In the genomic region with DNA sequence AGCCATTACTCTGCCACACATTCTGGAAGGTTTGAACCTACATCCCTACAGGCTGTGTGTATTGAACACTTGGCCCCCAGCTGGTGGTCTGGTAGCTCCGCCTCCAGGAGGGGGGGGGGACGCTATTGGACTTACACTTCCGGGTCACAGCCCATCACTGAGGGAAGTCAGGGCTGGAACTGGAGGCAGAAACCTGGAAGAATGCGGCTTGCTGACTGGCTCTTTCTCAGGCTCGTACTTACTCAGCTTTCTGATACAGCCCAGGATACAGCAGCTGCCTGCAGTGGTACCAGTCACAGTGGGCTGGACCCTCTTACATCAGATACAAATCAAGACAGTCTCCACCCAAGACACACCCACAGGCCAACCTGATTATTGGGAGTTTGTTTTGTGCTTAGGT, we compare ENCODE assay signal across 41 mouse cellular contexts. TPM values are rescaled to one million over a fixed set of nuclear protein-coding genes. Genes with fewer than 3 reads are reported as not detected.
A peak's percentile ranks its signal among the peaks of the same experiment; 100 is the strongest.
DNase-seq lines count a peak whose midpoint lies in the region; ATAC-seq and TF ChIP-seq lines count a peak whose summit lies in the region.
"Had no signal": no experiment of that assay in that cellular context is flagged by ENCODE, and none has a peak within 500 bp of the region (broad histone marks: within the 10 kb centered on the region; RNA-seq: fewer than 3 reads in every experiment).

No protein-coding gene starts in this region.

- peaks cover 11% of the 10 kb centered on the region for H3K4me1 ChIP-seq in heart, embryonic 10.5 days
- H3K4me1 ChIP-seq in E14TG2a.4 (replicated peaks; ENCODE audit: low read depth, low read length) = peaks cover 31% of the 10 kb centered on the region
- H3K4me1 ChIP-seq in ES-E14 (ENCODE audit: control insufficient read depth in 2 of 2, insufficient read depth in 2 of 2, low read length in 2 of 2, poor library complexity in 1 of 2) = peaks cover 2% of the 10 kb centered on the region in 2 experiments; a peak in 2 of 4 replicates
- H3K4me1 ChIP-seq: hindbrain, embryonic 12.5 days had no signal

- TF ChIP-seq CTCF in E14TG2a.4 (conservative IDR thresholded peaks at IDR 0.05; ENCODE audit: low read length) = no peak

- no peaks in the 10 kb centered on the region for H3K9me3 ChIP-seq in heart, embryonic 10.5 days
- H3K9me3 ChIP-seq in E14TG2a.4 (ENCODE audit: low read length) (peaks cover 9% of the 10 kb centered on the region), ES-E14 (ENCODE audit: control insufficient read depth, insufficient read depth, low read depth, low read length) (no peaks in the 10 kb centered on the region)
- H3K9me3 ChIP-seq: hindbrain, embryonic 12.5 days had no signal

- intact Hi-C loops in heart, postnatal 14 days (cut with DNase I) = no loop called here
- intact Hi-C loops in left cerebral cortex, postnatal 25 days (cut with DNase I) = no loop called here

- no peak for DNase-seq in heart, embryonic 10.5 days (ENCODE audit: low spot score)
- no peak for DNase-seq in heart, postnatal 14 days
- peak; percentile 83 for DNase-seq in ES-E14 (ENCODE audit: low read depth, low spot score)
- no peak for DNase-seq in left cerebral cortex, adult 8-10 months (ENCODE audit: low spot score in 2 of 2)
- no peak for DNase-seq in left cerebral cortex, postnatal 25 days (ENCODE audit: low spot score in 2 of 2)
- DNase-seq in T-cell, adult 2 months (ENCODE audit: low spot score) = no peak
- DNase-seq: adrenal gland, adult 2 months; adrenal gland, postnatal 36 days; cerebellum, adult 2 months; cerebellum, postnatal 14 days; gastrocnemius, adult 2 months; gastrocnemius, postnatal 36 days; heart, adult 2 months; heart, postnatal 10 days; kidney, adult 8-10 months; kidney, postnatal 25 days; liver, postnatal 0 days; midbrain, embryonic 14.5 days; spleen, adult 18-20 months; thymus, adult 2 months; thymus, postnatal 36 days had no signal

- peak; percentile 30; the same call in 1 of the 2 replicates for ATAC-seq in megakaryocyte-erythroid progenitor cell, adult 5-6 weeks (replicated peaks; ENCODE audit: low FRiP score, low TSS enrichment, poor library complexity, severe bottlenecking)
- ATAC-seq: activated CD4-positive, CD25-positive, alpha-beta regulatory T cell, adult 4 months; forebrain, embryonic 16.5 days; liver, embryonic 12.5 days; liver, postnatal 0 days; lung, postnatal 0 days had no signal

- in situ Hi-C loops in ES-E14 (cut with MboI; ENCODE audit: low sequenced_read_pairs in 2 of 2, unreplicated experiment in 2 of 2) = no loop called here

- H3K4me3 ChIP-seq in heart, embryonic 10.5 days = peak overlapping the region; percentile 16; the same call in 1 of the 2 replicates
- peak overlapping the region; percentile 80 for H3K4me3 ChIP-seq in E14TG2a.4 (replicated peaks; ENCODE audit: low read length)
- H3K4me3 ChIP-seq in ES-E14 (ENCODE audit: insufficient read depth in 1 of 2, low read depth in 1 of 2, low read length in 2 of 2, poor library complexity in 1 of 2, severe bottlenecking in 1 of 2) = peak overlapping the region; percentile 62 to 84
- H3K4me3 ChIP-seq: forebrain, embryonic 10.5 days; gastrocnemius, adult 2 months; heart, adult 2 months; heart, embryonic 13.5 days; hindbrain, embryonic 12.5 days; liver, embryonic 12.5 days had no signal

- no peak overlapping the region for H3K27ac ChIP-seq in heart, embryonic 10.5 days
- peak overlapping the region; percentile 79 for H3K27ac ChIP-seq in ES-E14 (ENCODE audit: insufficient read depth, low read depth, low read length, poor library complexity, severe bottlenecking)
- H3K27ac ChIP-seq: forebrain, embryonic 10.5 days; gastrocnemius, adult 2 months; heart, adult 2 months; heart, embryonic 13.5 days; hindbrain, embryonic 12.5 days; liver, embryonic 12.5 days; macrophage had no signal

- 26% methylated on average over 5 of the region's 5 CpGs for WGBS in heart, embryonic 10.5 days

- peak overlapping the region; percentile 55 for H3K9ac ChIP-seq in ES-E14 (ENCODE audit: insufficient read depth, low read depth, low read length, poor library complexity, severe bottlenecking)
- H3K9ac ChIP-seq: heart, embryonic 13.5 days; hindbrain, embryonic 12.5 days; liver, embryonic 12.5 days; liver, postnatal 0 days had no signal

- no peaks in the 10 kb centered on the region for H3K36me3 ChIP-seq in heart, embryonic 10.5 days
- peaks cover 17% of the 10 kb centered on the region for H3K36me3 ChIP-seq in E14TG2a.4 (ENCODE audit: insufficient read depth, low read length)
- H3K36me3 ChIP-seq in ES-E14 (ENCODE audit: control insufficient read depth, insufficient read depth, low read length, poor library complexity, severe bottlenecking) = no peaks in the 10 kb centered on the region; the same call in 1 of the 2 replicates
- H3K36me3 ChIP-seq: forebrain, embryonic 10.5 days; G1E; heart, embryonic 13.5 days; hindbrain, embryonic 12.5 days had no signal

- H3K27me3 ChIP-seq in heart, embryonic 10.5 days (ENCODE audit: insufficient read depth, poor library complexity, severe bottlenecking) = no peaks in the 10 kb centered on the region
- H3K27me3 ChIP-seq in E14TG2a.4 (ENCODE audit: insufficient read depth, low read length) = no peaks in the 10 kb centered on the region
- H3K27me3 ChIP-seq: heart, embryonic 13.5 days; hindbrain, embryonic 12.5 days; liver, embryonic 12.5 days had no signal

TF ChIP-seq in ES-E14, 5 proteins besides CTCF, POLR2A, EP300 and RAD21:
- TF ChIP-seq HCFC1 (IDR thresholded peaks at IDR 0.05; ENCODE audit: borderline replicate concordance, insufficient read depth, low read length) (peak; percentile 69), ZC3H11A (IDR thresholded peaks at IDR 0.05; ENCODE audit: borderline replicate concordance, low read depth, low read length) (peak; percentile 16; the same call in 1 of the 2 replicates), ZNF384 (IDR thresholded peaks at IDR 0.05; ENCODE audit: low read depth, low read length) (no peak), MAFK (IDR thresholded peaks at IDR 0.05; ENCODE audit: insufficient read depth, low read depth, low read length) (peak; percentile 73; the same call in 1 of the 2 replicates), CHD2 (IDR thresholded peaks at IDR 0.05; ENCODE audit: low read depth, low read length) (peak; percentile 63)

RNA-seq across cellular contexts. Expression of gene Rsph1, which starts 30.0 kb away (rescaled TPM):
- polyA plus RNA-seq in heart, embryonic 10.5 days (2016; fragmentation: Nextera tagmentation; extraction: Ambion mirVana) = 1.8 and 2.4 TPM in 2 replicates
- total RNA-seq in heart, postnatal 14 days (2021) = 1 to 10 TPM; 1.5 to 1.6 TPM
- total RNA-seq in ES-E14 (2012; rRNA removed) = 1.4 and 1.9 TPM in 2 replicates
- 6.8 TPM in 1 of 2 replicates, not detected in the other for total RNA-seq in megakaryocyte-erythroid progenitor cell, adult 5-6 weeks (2014; fragmentation: Nextera tagmentation)
- 0.95 TPM in 1 of 2 replicates, not detected in the other for total RNA-seq in megakaryocyte-erythroid progenitor cell, adult 5-6 weeks (2017)
- total RNA-seq in left cerebral cortex, adult 8-10 months (2022) = 10 to 100 TPM; 14.0 to 23.9 (median 18.8) TPM
- 10 to 100 TPM; 16.7 to 17.7 TPM for total RNA-seq in left cerebral cortex, postnatal 25 days (2021)
- total RNA-seq: G1E; monocyte, adult 5-6 weeks had no signal
- polyA plus RNA-seq: G1E had no signal

RNA-seq across cellular contexts. Expression of gene Slc37a1, which starts 39.4 kb away (rescaled TPM):
- polyA plus RNA-seq in heart, embryonic 10.5 days (2016; fragmentation: Nextera tagmentation; extraction: Ambion mirVana) = 3.9 and 4.8 TPM in 2 replicates
- 10 to 100 TPM; 11.7 to 12.3 TPM for total RNA-seq in heart, postnatal 14 days (2021)
- 37.5 and 64.8 TPM in 2 replicates for total RNA-seq in ES-E14 (2012; rRNA removed)
- 7.8 and 13.8 TPM in 2 replicates for total RNA-seq in megakaryocyte-erythroid progenitor cell, adult 5-6 weeks (2014; fragmentation: Nextera tagmentation)
- 3.6 and 8.6 TPM in 2 replicates for total RNA-seq in megakaryocyte-erythroid progenitor cell, adult 5-6 weeks (2017)
- total RNA-seq in left cerebral cortex, adult 8-10 months (2022) = 10 to 100 TPM; 11.5 to 14.5 (median 12.8) TPM
- 1 to 10 TPM; 6.7 to 9.9 TPM for total RNA-seq in left cerebral cortex, postnatal 25 days (2021)
- polyA plus RNA-seq: G1E had no signal

RNA-seq across cellular contexts. Expression of gene Ubash3a, which starts 39.5 kb away (rescaled TPM):
- 0.75 and 3.0 TPM in 2 replicates for polyA plus RNA-seq in heart, embryonic 10.5 days (2016; fragmentation: Nextera tagmentation; extraction: Ambion mirVana)
- total RNA-seq in heart, postnatal 14 days (2021) = under 1 TPM; 0.22 to 0.85 TPM
- total RNA-seq in ES-E14 (2012; rRNA removed) = 6.7 and 11.2 TPM in 2 replicates
- total RNA-seq in megakaryocyte-erythroid progenitor cell, adult 5-6 weeks (2014; fragmentation: Nextera tagmentation) = 42.5 and 53.9 TPM in 2 replicates
- 34.0 and 45.9 TPM in 2 replicates for total RNA-seq in megakaryocyte-erythroid progenitor cell, adult 5-6 weeks (2017)
- not detected for total RNA-seq in left cerebral cortex, adult 8-10 months (2022)
- not detected for total RNA-seq in left cerebral cortex, postnatal 25 days (2021)
- total RNA-seq: gastrocnemius, adult 2 months; left cerebral cortex, adult 18-20 months; left cerebral cortex, postnatal 36 days had no signal
- polyA plus RNA-seq: cerebellum, adult 2 months; cortical plate, adult 2 months; forebrain, embryonic 16.5 days; G1E; hindbrain, embryonic 12.5 days; midbrain, embryonic 14.5 days had no signal

RNA-seq across cellular contexts. Expression of gene Tmprss3, which starts 48.4 kb away (rescaled TPM):
- not detected in 2 replicates for polyA plus RNA-seq in heart, embryonic 10.5 days (2016; fragmentation: Nextera tagmentation; extraction: Ambion mirVana)
- total RNA-seq in heart, postnatal 14 days (2021) = not detected
- 0.36 and 0.37 TPM in 2 replicates for total RNA-seq in ES-E14 (2012; rRNA removed)
- 0.35 and 2.6 TPM in 2 replicates for total RNA-seq in megakaryocyte-erythroid progenitor cell, adult 5-6 weeks (2014; fragmentation: Nextera tagmentation)
- 0.42 TPM in 1 of 2 replicates, not detected in the other for total RNA-seq in megakaryocyte-erythroid progenitor cell, adult 5-6 weeks (2017)
- total RNA-seq in left cerebral cortex, adult 8-10 months (2022) = under 1 TPM in 1 of 4 experiments, not detected in 3; 0.21 TPM
- under 1 TPM in 1 of 2 experiments, not detected in 1; 0.14 TPM for total RNA-seq in left cerebral cortex, postnatal 25 days (2021)
- total RNA-seq: adrenal gland, adult 2 months; adrenal gland, postnatal 36 days; G1E; gastrocnemius, adult 2 months; gastrocnemius, postnatal 36 days; heart, adult 2 months; heart, postnatal 10 days; layer of hippocampus, adult 18-20 months; layer of hippocampus, postnatal 10 days; left cerebral cortex, postnatal 36 days; monocyte, adult 5-6 weeks had no signal
- polyA plus RNA-seq: adrenal gland, adult 2 months; brain, embryonic 14.5 days; embryonic facial prominence, embryonic 11.5 days; forebrain, embryonic 10.5 days; forebrain, embryonic 16.5 days; G1E; heart, adult 2 months; heart, embryonic 13.5 days; lung, postnatal 0 days; macrophage; midbrain, embryonic 14.5 days; neural tube, embryonic 14.5 days had no signal

Comparison
In these comparisons a context has a peak if more than half of its experiments do, and no peak if none do; other contexts are left out.
1. H3K4me3 ChIP-seq: peak in every context shown above with its lines; median percentile 80 in E14TG2a.4; 73 in ES-E14; 16 in heart, embryonic 10.5 days.